Mouse (Mus musculus): ENCODE measurements at regions not wholly inside any gene's neighbourhood (a gene's known extent, or its start where the extent isn't known, plus 50 kb on each side); places are given as distances from the start of the nearest gene placed in this dataset.

DNA sequence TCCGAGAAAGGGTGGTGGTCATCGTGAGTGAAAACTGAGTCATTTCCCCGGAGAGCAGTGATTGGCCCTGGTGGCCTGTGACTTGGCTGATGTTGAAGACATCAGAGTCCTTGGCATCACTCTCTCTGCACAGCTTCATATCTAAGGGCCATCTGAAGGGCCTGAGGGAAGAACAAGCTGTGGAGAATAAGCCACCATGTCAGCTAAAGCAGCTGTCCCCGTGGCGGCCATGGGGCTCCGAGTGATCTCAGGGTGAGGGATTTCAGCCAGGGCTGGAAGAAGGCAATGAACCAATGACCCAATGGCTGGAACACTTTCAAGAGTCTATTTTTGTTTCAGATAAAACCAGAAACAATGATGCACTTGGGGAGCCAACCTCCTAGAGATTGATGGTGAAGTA, 62.2 kb downstream of the Ttc32 start:
- DNase-seq (ENCODE audit: low spot score): no peak
- no peaks in the 10 kb centered on the region for H3K4me1 ChIP-seq
- 88% methylated on average over 6 of the region's 6 CpGs for WGBS
- no peak overlapping the region for H3K27ac ChIP-seq
- H3K4me3 ChIP-seq: no peak overlapping the region
- H3K27me3 ChIP-seq (ENCODE audit: low read depth, poor library complexity, severe bottlenecking): no peaks in the 10 kb centered on the region
- no peaks in the 10 kb centered on the region for H3K9me3 ChIP-seq (replicated peaks)
- H3K36me3 ChIP-seq: no peaks in the 10 kb centered on the region

DNA sequence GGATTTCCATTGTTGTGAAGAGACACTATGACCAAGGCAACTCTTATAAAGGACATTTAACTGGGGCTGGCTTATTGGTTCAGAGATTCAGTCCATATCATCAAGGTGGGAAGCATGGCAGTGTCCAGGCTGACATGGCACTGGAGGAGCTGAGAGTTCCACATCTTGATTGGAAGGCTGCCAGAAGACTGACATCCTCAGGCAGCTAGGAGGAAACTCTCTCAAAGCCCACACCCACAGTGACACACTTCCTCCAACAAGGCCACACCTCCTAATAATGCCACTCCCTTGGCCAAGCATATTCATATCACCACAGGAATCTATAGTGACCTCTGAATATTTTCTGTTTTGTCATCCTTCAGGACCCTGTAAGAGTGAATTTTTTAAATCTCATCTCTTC, 65.3 kb downstream of the Ttc32 start:
- Histone ChIP-seq H3K9me3 (replicated peaks) (no peaks in the 10 kb centered on the region), H3K36me3 (no peaks in the 10 kb centered on the region), H3K27ac (no peak overlapping the region), H3K27me3 (ENCODE audit: low read depth, poor library complexity, severe bottlenecking) (no peaks in the 10 kb centered on the region), H3K4me3 (no peak overlapping the region), H3K4me1 (no peaks in the 10 kb centered on the region)
- DNase-seq (ENCODE audit: low spot score): no peak

DNA sequence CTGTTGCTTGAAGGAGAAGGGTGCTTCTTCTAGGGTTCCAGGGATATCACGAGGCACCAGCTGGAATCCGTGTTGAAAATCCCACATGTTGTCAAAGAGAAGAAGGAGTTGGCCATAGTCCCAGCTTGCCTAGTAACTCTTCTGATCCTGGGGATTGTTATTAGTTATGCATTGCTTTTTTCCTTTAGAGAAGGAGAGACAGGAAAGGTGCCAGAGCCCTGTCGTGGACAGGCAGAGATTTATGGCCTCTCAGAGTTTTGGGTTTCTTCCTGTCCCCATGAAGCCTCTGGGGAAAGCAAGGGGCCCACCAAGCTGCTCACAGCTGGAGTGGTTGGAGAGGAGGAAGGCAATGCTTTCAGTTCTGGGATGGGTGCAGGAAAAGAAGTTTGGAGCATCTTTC, 76.6 kb downstream of the Ttc32 start:
- Histone ChIP-seq H3K9me3 (replicated peaks) (no peaks in the 10 kb centered on the region), H3K4me3 (no peak overlapping the region), H3K27me3 (ENCODE audit: low read depth, poor library complexity, severe bottlenecking) (no peaks in the 10 kb centered on the region), H3K36me3 (no peaks in the 10 kb centered on the region), H3K27ac (no peak overlapping the region), H3K4me1 (peaks cover 12% of the 10 kb centered on the region)
- WGBS: 61% methylated on average over 3 of the region's 3 CpGs
- no peak for DNase-seq (ENCODE audit: low spot score)

DNA sequence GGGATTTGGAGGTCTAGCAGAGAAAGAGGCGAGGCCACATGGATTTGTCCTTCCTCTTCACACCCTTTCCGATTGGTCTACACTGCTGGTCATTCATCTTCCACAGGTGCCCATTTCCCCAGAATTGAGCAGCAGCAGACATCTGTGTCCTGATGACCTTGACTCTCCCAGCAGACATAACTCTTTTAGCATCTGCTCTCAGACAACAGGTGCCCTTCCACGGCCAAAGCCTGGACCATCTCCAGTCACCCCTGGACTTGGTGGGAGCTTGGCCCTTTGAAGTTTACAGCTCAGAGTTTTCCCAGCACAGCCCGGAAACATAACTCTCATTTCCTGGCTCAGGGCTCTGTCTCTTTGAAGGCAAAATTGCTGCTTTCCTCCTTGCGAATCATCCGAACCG, 80.0 kb downstream of the Ttc32 start:
- DNase-seq (ENCODE audit: low spot score): no peak
- WGBS: 56% methylated on average over 7 of the region's 7 CpGs
- H3K27me3 ChIP-seq (ENCODE audit: low read depth, poor library complexity, severe bottlenecking): no peaks in the 10 kb centered on the region
- peaks cover 12% of the 10 kb centered on the region for H3K4me1 ChIP-seq
- H3K36me3 ChIP-seq: no peaks in the 10 kb centered on the region
- H3K9me3 ChIP-seq (replicated peaks): no peaks in the 10 kb centered on the region
- no peak overlapping the region for H3K27ac ChIP-seq
- no peak overlapping the region for H3K4me3 ChIP-seq

DNA sequence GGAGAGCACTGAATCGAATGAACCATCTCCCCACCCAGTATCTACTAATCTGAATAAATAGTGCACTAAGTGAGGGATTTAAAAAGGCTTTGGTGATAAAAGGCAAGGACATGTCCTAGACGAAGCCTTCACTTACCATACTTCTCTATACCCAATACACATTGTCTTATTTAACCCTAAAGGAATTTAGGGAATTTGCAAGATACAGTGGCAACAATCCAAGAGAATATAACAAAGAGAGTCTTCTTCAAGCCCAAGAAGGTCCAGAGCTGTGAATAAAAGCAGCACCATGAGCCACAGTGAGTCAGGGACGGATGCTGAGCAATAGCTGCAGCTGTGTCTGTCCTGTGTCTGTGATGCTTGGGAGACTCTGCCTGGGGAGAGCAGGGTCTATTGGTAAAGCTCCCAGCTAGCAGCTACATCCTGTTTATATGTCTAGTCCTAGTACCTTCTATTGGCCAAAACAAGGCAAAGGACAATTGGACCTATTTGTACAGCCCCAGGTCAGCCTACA, 82.4 kb downstream of the Ttc32 start:
- WGBS: 91% methylated on average over 3 of the region's 3 CpGs
- Histone ChIP-seq H3K27me3 (ENCODE audit: low read depth, poor library complexity, severe bottlenecking) (no peaks in the 10 kb centered on the region), H3K4me1 (peaks cover 10% of the 10 kb centered on the region), H3K4me3 (no peak overlapping the region), H3K27ac (no peak overlapping the region), H3K36me3 (no peaks in the 10 kb centered on the region), H3K9me3 (replicated peaks) (no peaks in the 10 kb centered on the region)
- DNase-seq (ENCODE audit: low spot score): no peak

DNA sequence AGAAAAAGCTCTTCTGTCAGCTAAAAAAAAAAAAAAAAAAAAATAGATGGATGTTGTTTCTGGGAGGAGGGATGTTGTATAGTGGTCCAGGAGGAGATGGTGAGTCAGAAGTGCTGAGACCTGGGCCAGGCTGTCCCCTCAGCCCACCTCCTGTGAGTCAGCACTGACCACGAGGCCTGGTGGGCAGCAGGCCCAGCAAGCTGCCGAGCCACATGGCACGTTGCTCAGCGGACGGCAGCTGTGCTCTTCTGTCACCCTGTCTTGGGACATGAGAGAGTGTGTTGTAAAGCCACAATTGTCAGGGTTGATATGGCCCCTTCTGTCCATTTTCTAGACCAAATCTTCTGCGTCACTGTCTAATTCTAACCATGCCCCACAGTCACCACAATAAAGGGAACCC, 83.9 kb downstream of the Ttc32 start:
- no peak for DNase-seq (ENCODE audit: low spot score)
- no peak overlapping the region for H3K4me3 ChIP-seq
- no peaks in the 10 kb centered on the region for H3K27me3 ChIP-seq (ENCODE audit: low read depth, poor library complexity, severe bottlenecking)
- WGBS: 75% methylated on average over 6 of the region's 6 CpGs
- peaks cover 10% of the 10 kb centered on the region for H3K4me1 ChIP-seq
- no peaks in the 10 kb centered on the region for H3K9me3 ChIP-seq (replicated peaks)
- H3K27ac ChIP-seq: no peak overlapping the region
- H3K36me3 ChIP-seq: no peaks in the 10 kb centered on the region

DNA sequence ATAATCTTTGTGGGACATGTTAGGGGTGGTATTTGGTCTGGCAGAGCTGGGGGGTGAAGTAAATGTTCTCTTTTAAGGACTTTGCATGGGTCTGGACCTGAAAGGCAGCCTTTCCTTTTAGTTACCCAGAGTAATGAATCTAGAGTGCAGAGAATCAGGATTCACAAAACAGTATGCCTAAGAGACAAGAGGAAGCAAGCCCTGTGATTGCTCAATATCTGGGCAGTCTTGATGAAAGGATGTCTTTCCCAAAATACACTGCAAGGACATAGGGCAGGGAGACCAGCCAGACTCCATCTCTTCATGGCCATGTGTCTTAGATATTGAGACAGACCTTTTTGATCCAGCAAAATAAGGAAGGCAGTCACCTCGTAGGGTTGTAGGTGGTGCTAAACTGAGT, 84.3 kb downstream of the Ttc32 start:
- Histone ChIP-seq H3K27ac (no peak overlapping the region), H3K4me1 (peaks cover 10% of the 10 kb centered on the region), H3K27me3 (ENCODE audit: low read depth, poor library complexity, severe bottlenecking) (no peaks in the 10 kb centered on the region), H3K4me3 (no peak overlapping the region), H3K9me3 (replicated peaks) (no peaks in the 10 kb centered on the region), H3K36me3 (no peaks in the 10 kb centered on the region)
- 87% methylated on average over 1 of the region's 1 CpGs for WGBS
- no peak for DNase-seq (ENCODE audit: low spot score)

DNA sequence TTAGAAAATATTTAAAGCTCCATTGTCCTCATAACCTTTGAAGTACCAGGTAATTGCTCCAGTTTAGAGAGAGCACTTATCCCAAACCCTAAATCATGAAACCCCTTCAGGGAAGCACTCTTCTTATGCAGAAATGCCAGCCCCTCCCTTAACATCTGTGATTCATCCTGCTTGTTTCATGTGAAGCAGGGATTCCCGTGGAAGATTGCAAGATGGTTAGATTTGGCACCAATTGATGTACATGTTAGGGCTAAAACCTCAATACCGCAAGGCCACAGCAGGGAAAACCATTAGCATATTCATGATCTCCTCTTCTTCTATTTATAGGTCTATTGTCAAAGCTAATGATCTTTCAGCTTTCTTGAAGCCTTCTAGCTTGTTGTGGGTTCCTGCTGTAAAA, 88.8 kb downstream of the Ttc32 start:
- no peaks in the 10 kb centered on the region for H3K36me3 ChIP-seq
- H3K27ac ChIP-seq: no peak overlapping the region
- WGBS: 60% methylated on average over 2 of the region's 2 CpGs
- H3K4me3 ChIP-seq: no peak overlapping the region
- H3K9me3 ChIP-seq (replicated peaks): no peaks in the 10 kb centered on the region
- DNase-seq (ENCODE audit: low spot score): no peak
- H3K27me3 ChIP-seq (ENCODE audit: low read depth, poor library complexity, severe bottlenecking): no peaks in the 10 kb centered on the region
- no peaks in the 10 kb centered on the region for H3K4me1 ChIP-seq

DNA sequence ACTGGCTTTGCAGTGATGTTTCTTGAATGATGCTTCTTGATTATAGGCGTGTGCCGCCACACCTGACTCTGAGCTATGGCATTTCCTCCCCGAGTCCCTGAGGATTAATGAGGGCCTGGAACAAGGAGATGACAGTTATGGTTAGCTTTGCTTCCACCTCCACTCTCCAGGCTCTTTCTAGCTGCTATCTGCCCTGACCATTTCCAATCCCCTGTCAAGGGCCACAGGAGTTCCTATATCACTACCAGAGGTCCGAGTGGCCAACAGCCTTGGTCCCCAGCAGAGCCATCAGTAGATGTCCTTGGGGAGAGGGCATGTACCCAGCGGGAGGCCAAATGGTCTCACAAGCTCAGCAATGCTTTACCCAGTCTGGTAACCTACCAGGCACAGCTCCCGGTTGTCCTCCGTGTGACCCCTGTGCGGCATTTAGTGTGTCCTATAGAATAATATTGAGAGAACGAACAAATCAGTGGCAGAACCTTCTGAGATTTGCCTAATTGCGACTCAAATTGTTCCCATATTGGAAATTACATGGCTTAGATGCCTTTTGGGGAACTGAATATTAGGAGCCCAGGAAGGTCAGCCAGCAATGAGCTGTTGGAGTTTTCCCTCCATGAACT, 98.2 kb downstream of the Ttc32 start:
- no peaks in the 10 kb centered on the region for H3K27me3 ChIP-seq (ENCODE audit: low read depth, poor library complexity, severe bottlenecking)
- no peak for DNase-seq (ENCODE audit: low spot score)
- no peak overlapping the region for H3K4me3 ChIP-seq
- H3K36me3 ChIP-seq: no peaks in the 10 kb centered on the region
- 82% methylated on average over 10 of the region's 10 CpGs for WGBS
- H3K4me1 ChIP-seq: peaks cover 4% of the 10 kb centered on the region; the same call in 1 of the 2 replicates
- H3K27ac ChIP-seq: no peak overlapping the region
- no peaks in the 10 kb centered on the region for H3K9me3 ChIP-seq (replicated peaks)

DNA sequence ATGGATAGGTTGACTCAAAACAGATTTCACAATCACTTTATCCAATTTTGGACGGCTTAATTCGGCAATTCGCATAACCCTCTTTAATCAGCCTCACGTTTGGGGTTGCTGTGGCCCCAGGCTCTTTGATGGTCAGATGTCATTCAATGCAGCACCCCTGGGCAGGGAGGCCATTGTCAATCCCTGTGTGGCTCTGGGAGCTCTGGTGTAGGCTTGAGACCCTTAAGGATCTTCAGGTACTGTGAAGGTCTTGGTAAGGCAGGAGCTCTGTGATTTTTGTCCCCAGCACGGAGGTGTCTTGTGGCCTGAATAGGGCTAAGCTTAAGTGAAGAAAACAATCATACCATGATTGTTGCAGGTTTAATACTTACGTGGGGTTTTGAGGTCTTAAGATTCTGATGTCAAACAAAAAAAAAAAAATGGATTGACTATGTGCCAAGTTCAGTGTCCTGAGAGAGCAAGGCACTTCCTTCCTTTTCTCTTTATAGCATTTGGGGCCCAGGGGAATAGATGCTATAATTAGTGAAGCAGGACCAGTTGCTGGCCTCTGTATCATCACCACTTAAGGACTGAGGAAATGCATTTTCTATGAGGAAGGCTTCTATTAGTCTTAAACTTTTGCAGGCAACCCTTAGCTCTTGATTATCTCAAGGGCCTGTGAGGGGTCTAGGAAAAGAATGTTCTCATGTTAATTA, 98.9 kb downstream of the Ttc32 start:
- no peaks in the 10 kb centered on the region for H3K9me3 ChIP-seq (replicated peaks)
- 76% methylated on average over 6 of the region's 6 CpGs for WGBS
- peaks cover 4% of the 10 kb centered on the region; the same call in 1 of the 2 replicates for H3K4me1 ChIP-seq
- DNase-seq (ENCODE audit: low spot score): no peak
- no peak overlapping the region for H3K4me3 ChIP-seq
- H3K36me3 ChIP-seq: no peaks in the 10 kb centered on the region
- H3K27ac ChIP-seq: no peak overlapping the region
- H3K27me3 ChIP-seq (ENCODE audit: low read depth, poor library complexity, severe bottlenecking): no peaks in the 10 kb centered on the region

DNA sequence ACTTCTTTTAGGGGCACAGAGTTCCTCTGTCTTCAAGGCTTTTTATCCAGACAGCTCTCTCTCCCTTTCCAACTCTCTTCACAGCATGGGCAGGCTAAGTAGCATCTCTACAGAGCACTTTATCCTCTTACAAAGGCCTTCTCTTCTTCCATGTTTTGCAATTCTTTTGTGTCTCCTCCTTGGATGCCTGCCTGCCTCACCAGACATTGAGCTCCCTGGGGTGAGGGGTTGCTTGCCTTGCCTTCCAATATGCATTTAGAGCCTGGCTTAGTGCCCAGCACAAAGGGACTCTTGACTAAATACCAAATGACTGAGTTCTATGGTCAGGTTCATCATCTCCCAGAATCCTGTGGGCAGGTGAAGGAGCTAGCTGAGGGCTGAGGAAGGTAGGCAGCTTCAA, 102.8 kb downstream of the Ttc32 start:
- no peak for DNase-seq (ENCODE audit: low spot score)
- Histone ChIP-seq H3K9me3 (replicated peaks) (no peaks in the 10 kb centered on the region), H3K4me3 (no peak overlapping the region), H3K4me1 (peaks cover 4% of the 10 kb centered on the region; the same call in 1 of the 2 replicates), H3K36me3 (no peaks in the 10 kb centered on the region), H3K27me3 (ENCODE audit: low read depth, poor library complexity, severe bottlenecking) (no peaks in the 10 kb centered on the region), H3K27ac (no peak overlapping the region)

DNA sequence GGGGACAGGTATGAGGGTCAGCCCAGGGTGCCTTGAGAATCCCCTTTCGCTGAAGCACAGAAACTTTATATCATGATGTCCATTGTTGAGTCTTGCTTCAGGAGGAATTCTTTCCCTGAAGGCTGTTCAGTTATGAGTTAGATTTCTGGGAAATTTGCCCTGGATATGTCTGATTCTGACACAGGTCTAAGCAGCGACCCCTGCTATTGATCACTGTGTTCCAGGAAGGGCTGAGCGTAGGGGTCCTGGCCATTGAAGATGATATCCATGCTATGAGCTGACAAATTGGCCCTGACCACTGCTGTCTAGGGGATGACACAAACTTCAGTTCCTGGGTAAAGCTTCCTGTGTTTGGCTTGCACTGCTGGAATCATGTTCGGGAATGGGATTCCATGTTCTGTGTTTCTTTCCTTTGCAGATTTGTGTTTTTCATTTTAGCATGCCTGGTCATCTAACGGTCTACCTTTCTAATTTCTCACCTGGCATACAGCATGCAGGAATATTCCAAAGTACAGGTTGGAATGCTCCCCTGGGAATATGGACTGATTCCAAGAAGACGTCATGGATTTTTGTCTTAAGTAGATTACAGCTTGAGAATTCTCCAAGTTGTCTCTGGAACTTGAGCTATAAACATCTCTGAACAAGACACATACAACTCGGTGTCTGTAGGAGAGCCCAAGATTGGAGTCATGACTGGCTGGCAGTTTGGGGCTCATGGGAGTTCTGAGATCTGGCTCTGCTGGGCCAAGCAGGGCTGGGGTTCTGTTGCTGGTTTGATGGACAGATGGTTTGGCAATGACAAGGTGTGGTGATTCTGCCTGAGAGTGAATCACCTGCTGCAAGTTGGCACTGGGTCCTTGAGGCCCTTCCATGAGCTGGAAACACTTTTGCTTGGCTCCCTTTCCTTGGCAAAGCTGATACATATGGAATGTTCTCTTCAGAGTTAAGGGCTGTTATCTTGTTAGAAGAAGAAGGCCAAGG, 104.4 kb downstream of the Ttc32 start:
- Histone ChIP-seq H3K4me3 (no peak overlapping the region), H3K9me3 (replicated peaks) (no peaks in the 10 kb centered on the region)

DNA sequence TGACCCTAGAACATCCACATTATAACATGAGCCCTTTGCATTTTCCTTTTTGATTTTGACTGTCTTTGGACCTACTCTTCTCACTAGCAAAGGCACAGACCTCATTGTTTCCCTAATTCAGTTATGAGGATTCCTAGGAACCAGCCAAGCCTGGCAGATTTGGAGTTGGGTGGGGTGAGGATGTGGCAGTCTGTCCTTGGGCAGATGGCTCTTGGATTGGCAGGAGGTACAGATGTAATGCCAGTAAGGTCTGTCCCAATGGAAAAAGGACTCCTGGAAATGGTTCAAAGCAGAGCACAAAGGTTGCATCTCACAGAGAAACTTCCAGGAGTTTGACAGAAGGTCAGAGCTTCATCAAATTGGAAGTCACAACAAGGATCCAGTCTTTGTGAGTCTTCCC, 121.2 kb downstream of the Ttc32 start:
- Histone ChIP-seq H3K27ac (no peak overlapping the region), H3K9me3 (replicated peaks) (no peaks in the 10 kb centered on the region)
- no peak for DNase-seq (ENCODE audit: low spot score)

More for the DNA sequence above, 104.4 kb downstream of the Ttc32 start:
- Histone ChIP-seq H3K4me1 (no peaks in the 10 kb centered on the region), H3K27ac (no peak overlapping the region), H3K27me3 (ENCODE audit: low read depth, poor library complexity, severe bottlenecking) (no peaks in the 10 kb centered on the region), H3K36me3 (no peaks in the 10 kb centered on the region)
- DNase-seq (ENCODE audit: low spot score): no peak
- 91% methylated on average over 7 of the region's 7 CpGs for WGBS

More for the DNA sequence above, 121.2 kb downstream of the Ttc32 start:
- no peaks in the 10 kb centered on the region for H3K4me1 ChIP-seq
- H3K27me3 ChIP-seq (ENCODE audit: low read depth, poor library complexity, severe bottlenecking): no peaks in the 10 kb centered on the region
- no peak overlapping the region for H3K4me3 ChIP-seq
- no peaks in the 10 kb centered on the region for H3K36me3 ChIP-seq

All from limb, embryonic 10.5 days (tissue).